Comparison of ENCODE assay signal across 8 mouse cellular contexts in the genomic region with DNA sequence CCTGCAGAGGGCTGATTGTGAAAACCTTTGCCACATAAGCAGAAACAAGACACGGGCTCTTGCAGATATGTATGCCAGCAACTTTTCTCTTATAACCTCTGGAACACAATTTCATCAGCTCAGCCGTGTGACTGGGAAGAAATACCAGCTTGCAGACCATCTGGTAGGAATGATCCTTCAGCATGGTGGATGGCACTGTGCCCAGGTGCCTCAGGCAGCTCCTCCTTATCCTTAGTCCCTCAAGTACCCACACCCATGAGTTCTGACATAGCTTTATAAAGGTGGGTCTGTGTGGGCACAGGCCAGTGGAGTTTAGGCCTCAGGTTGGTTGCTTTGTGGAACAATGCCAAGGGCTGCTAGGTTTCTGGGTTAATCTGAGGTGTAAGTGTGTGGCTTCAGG. TPM values are rescaled to one million over a fixed set of nuclear protein-coding genes. Genes with fewer than 3 reads are reported as not detected.
DNase-seq lines count a peak whose midpoint lies in the region; ATAC-seq and TF ChIP-seq lines count a peak whose summit lies in the region.

No protein-coding gene starts in this region.

- no peaks in the 10 kb centered on the region for H3K27me3 ChIP-seq in heart, postnatal 0 days (ENCODE audit: control insufficient read depth, insufficient read depth, low read length)
- no peaks in the 10 kb centered on the region for H3K27me3 ChIP-seq in limb, embryonic 10.5 days (ENCODE audit: low read depth, poor library complexity, severe bottlenecking)

- no peaks in the 10 kb centered on the region for H3K4me1 ChIP-seq in heart, postnatal 0 days (ENCODE audit: control insufficient read depth, insufficient read depth)
- no peaks in the 10 kb centered on the region for H3K4me1 ChIP-seq in limb, embryonic 10.5 days

- WGBS in heart, postnatal 0 days: 40% methylated on average over 2 of the region's 2 CpGs
- 90% methylated on average over 2 of the region's 2 CpGs for WGBS in limb, embryonic 10.5 days

- no peak for DNase-seq in heart, postnatal 0 days (ENCODE audit: low spot score)
- DNase-seq in heart, adult 11 months: no peak
- peak; percentile 23 for DNase-seq in adrenal gland, adult 2 months
- DNase-seq in cerebellum, postnatal 25 days: peak; percentile 71 to 82
- DNase-seq in left cerebral cortex, postnatal 10 days (ENCODE audit: extremely low spot score in 1 of 2, low spot score in 2 of 2): peak; percentile 46 to 73
- no peak for DNase-seq in spleen, postnatal 36 days (ENCODE audit: low spot score in 2 of 2)
- DNase-seq in limb, embryonic 10.5 days (ENCODE audit: low spot score): no peak

- H3K4me3 ChIP-seq in heart, postnatal 0 days (ENCODE audit: low read depth, low read length): no peak overlapping the region
- H3K4me3 ChIP-seq in limb, embryonic 10.5 days: no peak overlapping the region

- H3K9me3 ChIP-seq in heart, postnatal 0 days (replicated peaks; ENCODE audit: control insufficient read depth, low read length): no peaks in the 10 kb centered on the region
- H3K9me3 ChIP-seq in limb, embryonic 10.5 days (replicated peaks): no peaks in the 10 kb centered on the region

- peaks cover 1% of the 10 kb centered on the region; the same call in 1 of the 2 replicates for H3K36me3 ChIP-seq in heart, postnatal 0 days (replicated peaks; ENCODE audit: control insufficient read depth, insufficient read depth, low read length)
- H3K36me3 ChIP-seq in limb, embryonic 10.5 days: peaks cover 5% of the 10 kb centered on the region

- H3K4me2 ChIP-seq in heart, postnatal 0 days (ENCODE audit: low read depth, low read length): no peak overlapping the region

- H3K27ac ChIP-seq in heart, postnatal 0 days (ENCODE audit: low read depth): peak overlapping the region; percentile 27; the same call in 1 of the 2 replicates
- no peak overlapping the region for H3K27ac ChIP-seq in limb, embryonic 10.5 days

- no peak for TF ChIP-seq EP300 in heart, postnatal 0 days (IDR thresholded peaks at IDR 0.05; ENCODE audit: low read depth)

- no peak for TF ChIP-seq CTCF in heart, postnatal 0 days (IDR thresholded peaks at IDR 0.05; ENCODE audit: low read depth)

- ATAC-seq in heart, postnatal 0 days (ENCODE audit: insufficient read depth, low read depth): peak; percentile 49
- no peak for ATAC-seq in monocyte, adult 5-6 weeks (replicated peaks; ENCODE audit: insufficient number of reproducible peaks, low FRiP score, low TSS enrichment, poor library complexity, severe bottlenecking)

- no peak overlapping the region for H3K9ac ChIP-seq in heart, postnatal 0 days (replicated peaks; ENCODE audit: low read depth, low read length)

- intact Hi-C loops in left cerebral cortex, postnatal 10 days (cut with DNase I): no loop called here

RNA-seq across cellular contexts. Expression of a gene that starts 24.5 kb away (rescaled TPM):
- 18.4 and 34.1 TPM in 2 replicates for total RNA-seq in heart, postnatal 0 days (2014; rRNA removed; ENCODE audit: low replicate concordance)
- 29.5 and 32.1 TPM in 2 replicates for polyA plus RNA-seq in heart, postnatal 0 days (2015; fragmentation: Nextera tagmentation; extraction: Ambion mirVana)
- total RNA-seq in adrenal gland, adult 2 months (2021): 10 to 100 TPM; 56.5 to 70.5 TPM
- polyA plus RNA-seq in adrenal gland, adult 2 months (2012; rRNA removed): 24.6 and 28.6 TPM in 2 replicates
- total RNA-seq in left cerebral cortex, postnatal 10 days (2021): 10 to 100 TPM; 46.9 to 49.5 TPM
- total RNA-seq in monocyte, adult 5-6 weeks (2017): 7.5 to 16.1 TPM (median 11.4 TPM) in 3 replicates
- polyA plus RNA-seq in limb, embryonic 10.5 days (2016; fragmentation: Nextera tagmentation; extraction: Ambion mirVana): 34.1 and 38.1 TPM in 2 replicates

Comparison
In these comparisons a context has a peak if more than half of its experiments do, and no peak if none do; other contexts are left out.
1. DNase-seq: peak in adrenal gland, adult 2 months (single experiment), cerebellum, postnatal 25 days (2 of 2) and left cerebral cortex, postnatal 10 days (2 of 2); none in heart, postnatal 0 days (single experiment), heart, adult 11 months (single experiment), spleen, postnatal 36 days (0 of 2) and limb, embryonic 10.5 days (single experiment).